Comparison of ENCODE assay signal across 9 mouse cellular contexts in the genomic region with DNA sequence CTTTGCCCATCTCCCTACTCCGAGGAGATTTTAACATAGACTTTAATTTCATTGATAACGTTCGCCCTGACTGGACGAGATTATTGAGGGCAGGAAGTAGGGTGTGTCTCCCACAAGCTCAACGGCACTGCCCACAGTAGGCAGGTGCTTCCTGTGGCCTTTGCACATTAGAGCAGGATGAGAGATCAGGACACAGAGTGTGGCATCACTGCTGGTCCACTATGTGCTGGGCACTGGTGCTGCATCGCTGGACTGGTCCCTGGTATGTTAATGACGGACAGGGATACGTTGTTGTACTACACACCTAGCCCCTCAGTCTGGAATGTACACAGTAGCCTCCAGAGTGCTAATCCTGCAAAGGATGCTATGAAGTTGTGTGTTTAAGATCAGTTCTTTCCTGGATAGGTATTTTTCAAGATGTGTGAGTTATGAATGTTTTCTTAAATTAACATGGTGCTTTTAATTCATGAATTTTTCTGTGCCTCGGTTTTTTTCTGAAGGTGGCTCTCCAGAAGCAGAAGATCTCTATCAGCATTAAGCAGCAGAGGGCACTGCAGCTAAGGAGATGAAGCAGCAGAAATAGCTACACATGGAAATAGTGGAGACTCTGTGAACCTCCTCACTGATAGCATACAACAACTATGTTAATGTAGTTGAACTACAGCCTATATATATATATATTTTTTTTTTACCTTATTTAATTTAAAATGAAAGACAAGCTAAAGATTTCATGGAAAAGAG.
DNase-seq lines count a peak whose midpoint lies in the region; ATAC-seq lines count a peak whose summit lies in the region.
"Had no signal": no experiment of that assay in that cellular context is flagged by ENCODE, and none has a peak within 500 bp of the region (broad histone marks: within the 10 kb centered on the region; RNA-seq: fewer than 3 reads in every experiment).

No protein-coding gene starts in this region.

- no peak overlapping the region for H3K27ac ChIP-seq in kidney, embryonic 14.5 days (ENCODE audit: low read depth, low read length)
- H3K27ac ChIP-seq in forebrain, embryonic 11.5 days (ENCODE audit: low read depth, low read length) = no peak overlapping the region
- H3K27ac ChIP-seq in hindbrain, embryonic 12.5 days = no peak overlapping the region
- H3K27ac ChIP-seq in midbrain, embryonic 11.5 days (ENCODE audit: low read depth, low read length) = no peak overlapping the region
- H3K27ac ChIP-seq: lung, embryonic 15.5 days had no signal

- intact Hi-C loops in left cerebral cortex, postnatal 10 days (cut with DNase I) = loop anchor here (2.0 to 5.0 kb wide), 2 partner anchors 222 to 269 kb away; a partner anchor contains a TSS

- no peak for ATAC-seq in kidney, embryonic 14.5 days (ENCODE audit: low FRiP score, low TSS enrichment)
- ATAC-seq in forebrain, embryonic 11.5 days (replicated peaks; ENCODE audit: low FRiP score) = peak; percentile 57
- ATAC-seq in hindbrain, embryonic 12.5 days (ENCODE audit: low FRiP score) = peak; percentile 65; the same call in 1 of the 2 replicates
- peak; percentile 67 for ATAC-seq in midbrain, embryonic 11.5 days (ENCODE audit: low FRiP score)

- H3K9me3 ChIP-seq in kidney, embryonic 14.5 days (ENCODE audit: control insufficient read depth, low read length) = 0 out of 2 replicates have a peak, but pooled peaks cover 6% of the 10 kb centered on the region
- no peaks in the 10 kb centered on the region; the same call in 1 of the 2 replicates for H3K9me3 ChIP-seq in forebrain, embryonic 11.5 days (ENCODE audit: control insufficient read depth, low read length)
- H3K9me3 ChIP-seq in hindbrain, embryonic 12.5 days (replicated peaks) = 0 out of 2 replicates have a peak, but pooled peaks cover 6% of the 10 kb centered on the region
- H3K9me3 ChIP-seq in midbrain, embryonic 11.5 days (ENCODE audit: control insufficient read depth, low read length) = no peaks in the 10 kb centered on the region; the same call in 1 of the 2 replicates
- H3K9me3 ChIP-seq: lung, embryonic 15.5 days had no signal

- H3K4me1 ChIP-seq in kidney, embryonic 14.5 days (ENCODE audit: control insufficient read depth, insufficient read depth, low read length) = no peaks in the 10 kb centered on the region
- no peaks in the 10 kb centered on the region for H3K4me1 ChIP-seq in forebrain, embryonic 11.5 days (replicated peaks; ENCODE audit: control insufficient read depth, insufficient read depth, low read length)
- H3K4me1 ChIP-seq in hindbrain, embryonic 12.5 days = no peaks in the 10 kb centered on the region
- no peaks in the 10 kb centered on the region for H3K4me1 ChIP-seq in midbrain, embryonic 11.5 days (ENCODE audit: control insufficient read depth, insufficient read depth, low read length)
- H3K4me1 ChIP-seq: lung, embryonic 15.5 days had no signal

- peak; percentile 44 for DNase-seq in kidney, adult 18-20 months
- DNase-seq in c-Kit-positive CD71-positive TER-119-negative erythroid progenitor cells, embryonic 14.5 days (ENCODE audit: low read depth) = peak; percentile 58
- DNase-seq in forebrain, embryonic 11.5 days (ENCODE audit: low spot score) = no peak
- DNase-seq in left cerebral cortex, postnatal 10 days (ENCODE audit: extremely low spot score in 1 of 2, low spot score in 2 of 2) = peak; percentile 58 to 61
- DNase-seq in midbrain, embryonic 11.5 days (ENCODE audit: low spot score, missing footprints) = no peak
- DNase-seq in spleen, adult 12 weeks (ENCODE audit: low spot score) = peak; percentile 24

- no peak overlapping the region for H3K4me3 ChIP-seq in kidney, embryonic 14.5 days (ENCODE audit: low read length)
- no peak overlapping the region for H3K4me3 ChIP-seq in forebrain, embryonic 11.5 days (ENCODE audit: low read depth, low read length)
- H3K4me3 ChIP-seq in hindbrain, embryonic 12.5 days = no peak overlapping the region
- no peak overlapping the region for H3K4me3 ChIP-seq in midbrain, embryonic 11.5 days (ENCODE audit: low read depth, low read length)
- H3K4me3 ChIP-seq: lung, embryonic 15.5 days had no signal

- H3K36me3 ChIP-seq in kidney, embryonic 14.5 days (ENCODE audit: control insufficient read depth, insufficient read depth, low read length) = no peaks in the 10 kb centered on the region
- no peaks in the 10 kb centered on the region for H3K36me3 ChIP-seq in forebrain, embryonic 11.5 days (ENCODE audit: control insufficient read depth, insufficient read depth, low read length)
- no peaks in the 10 kb centered on the region for H3K36me3 ChIP-seq in hindbrain, embryonic 12.5 days
- no peaks in the 10 kb centered on the region for H3K36me3 ChIP-seq in midbrain, embryonic 11.5 days (ENCODE audit: control insufficient read depth, insufficient read depth, low read length)
- H3K36me3 ChIP-seq: lung, embryonic 15.5 days had no signal

- 58% methylated on average over 9 of the region's 9 CpGs for WGBS in kidney, embryonic 14.5 days
- 78% methylated on average over 9 of the region's 9 CpGs for WGBS in forebrain, embryonic 11.5 days
- WGBS in hindbrain, embryonic 12.5 days = 73% methylated on average over 9 of the region's 9 CpGs
- 70% methylated on average over 9 of the region's 9 CpGs for WGBS in midbrain, embryonic 11.5 days

- no peak overlapping the region for H3K4me2 ChIP-seq in kidney, embryonic 14.5 days (replicated peaks; ENCODE audit: low read depth, low read length)
- H3K4me2 ChIP-seq in forebrain, embryonic 11.5 days (ENCODE audit: low read depth, low read length, severe bottlenecking) = no peak overlapping the region
- H3K4me2 ChIP-seq in hindbrain, embryonic 12.5 days (replicated peaks) = no peak overlapping the region
- H3K4me2 ChIP-seq in midbrain, embryonic 11.5 days = no peak overlapping the region
- H3K4me2 ChIP-seq: lung, embryonic 15.5 days had no signal

- H3K9ac ChIP-seq in kidney, embryonic 14.5 days (ENCODE audit: low read depth, low read length) = no peak overlapping the region
- no peak overlapping the region for H3K9ac ChIP-seq in forebrain, embryonic 11.5 days (ENCODE audit: low read length)
- H3K9ac ChIP-seq in hindbrain, embryonic 12.5 days = no peak overlapping the region
- no peak overlapping the region for H3K9ac ChIP-seq in midbrain, embryonic 11.5 days (ENCODE audit: low read length)
- H3K9ac ChIP-seq: lung, embryonic 15.5 days had no signal

- no peaks in the 10 kb centered on the region for H3K27me3 ChIP-seq in kidney, embryonic 14.5 days (ENCODE audit: control insufficient read depth, insufficient read depth, low read length)
- H3K27me3 ChIP-seq in forebrain, embryonic 11.5 days (ENCODE audit: control insufficient read depth, insufficient read depth, low read length) = no peaks in the 10 kb centered on the region
- H3K27me3 ChIP-seq in hindbrain, embryonic 12.5 days = no peaks in the 10 kb centered on the region
- H3K27me3 ChIP-seq in midbrain, embryonic 11.5 days (ENCODE audit: control insufficient read depth, insufficient read depth, low read length) = no peaks in the 10 kb centered on the region
- H3K27me3 ChIP-seq: lung, embryonic 15.5 days had no signal

Comparison
In these comparisons a context has a peak if more than half of its experiments do, and no peak if none do; other contexts are left out.
1. DNase-seq: peak in kidney, adult 18-20 months (single experiment), c-Kit-positive CD71-positive TER-119-negative erythroid progenitor cells, embryonic 14.5 days (single experiment), left cerebral cortex, postnatal 10 days (2 of 2) and spleen, adult 12 weeks (single experiment); none in forebrain, embryonic 11.5 days (single experiment) and midbrain, embryonic 11.5 days (single experiment).